Mouse (Mus musculus) MEL (cell line): ENCODE measurements around the gene Kiss1r. TPM values are rescaled to one million over a fixed set of nuclear protein-coding genes. Genes with fewer than 3 reads are reported as not detected.

ENCODE experiments used
- DNase-seq: peaks from one replicate; pipeline ENCODE4 v3.0.0; 2011; ENCODE audit warnings: low read depth, low spot score
- H3K27ac ChIP-seq: 2 replicates; pipeline ENCODE4 v1.5.1; 2012; ENCODE audit warnings: low read depth, mild to moderate bottlenecking, control low read depth, low read length, moderate library complexity; ENCODE audit not compliant: control insufficient read depth
- H3K27me3 ChIP-seq, 2 experiments: fragments of 150-350 bp in 1 of 2; sonication (generic) in 1 of 2; 2 replicates each; pipeline ENCODE4 v1.6.1; 2012; ENCODE audit warnings: low read length in 2 of 2, mild to moderate bottlenecking in 2 of 2, improper control_type of control experiment in 1 of 2, moderate library complexity in 1 of 2; ENCODE audit not compliant: insufficient read depth in 2 of 2, control insufficient read depth in 1 of 2
- H3K36me3 ChIP-seq, 2 experiments: 2 replicates each; pipeline ENCODE4 v1.6.1; 2012 to 2014; ENCODE audit warnings: low read length in 2 of 2, improper control_type of control experiment in 1 of 2, inconsistent platforms in 1 of 2, mild to moderate bottlenecking in 1 of 2; ENCODE audit not compliant: insufficient read depth in 2 of 2, control insufficient read depth in 1 of 2
- H3K4me1 ChIP-seq, 2 experiments: fragments of 150-350 bp in 1 of 2; sonication (generic) in 1 of 2; 2 replicates each; pipeline ENCODE4 v1.6.1; 2012; ENCODE audit warnings: low read length in 2 of 2, improper control_type of control experiment in 1 of 2, mild to moderate bottlenecking in 1 of 2; ENCODE audit not compliant: insufficient read depth in 2 of 2, control insufficient read depth in 1 of 2
- H3K4me3 ChIP-seq, 2 experiments: fragments of 150-350 bp in 1 of 2; sonication (generic) in 1 of 2; 2 replicates each; pipeline ENCODE4 v1.5.1; 2012; ENCODE audit warnings: low read depth in 2 of 2, low read length in 2 of 2, mild to moderate bottlenecking in 2 of 2, moderate library complexity in 2 of 2, control low read depth in 1 of 2, improper control_type of control experiment in 1 of 2; ENCODE audit not compliant: control insufficient read depth in 1 of 2, insufficient read depth in 1 of 2
- H3K79me2 ChIP-seq: 2 replicates; pipeline ENCODE4 v1.6.1; 2012; ENCODE audit warnings: mild to moderate bottlenecking, low read length, moderate library complexity; ENCODE audit not compliant: control insufficient read depth, poor library complexity, insufficient read depth
- H3K9ac ChIP-seq: 2 replicates; pipeline ENCODE4 v1.6.1; 2012; ENCODE audit warnings: low read depth, mild to moderate bottlenecking, control low read depth, low read length, moderate library complexity; ENCODE audit not compliant: control insufficient read depth, poor library complexity, severe bottlenecking
- H3K9me3 ChIP-seq: fragments of 150-350 bp; sonication (generic); replicated peaks from 2 replicates; pipeline ENCODE4 v1.6.1; 2012; ENCODE audit warnings: mild to moderate bottlenecking, low read length, improper control_type of control experiment, moderate library complexity; ENCODE audit not compliant: insufficient read depth
- BHLHE40 ChIP-seq: IDR thresholded peaks from 2 replicates; pipeline ENCODE4 v1.6.1; 2012; ENCODE audit warnings: low read depth, mild to moderate bottlenecking, inconsistent platforms, low read length, improper control_type of control experiment, borderline replicate concordance
- CHD1 ChIP-seq: IDR thresholded peaks from 2 replicates; pipeline ENCODE4 v1.6.1; 2012; ENCODE audit warnings: low read depth, mild to moderate bottlenecking, inconsistent platforms, low read length, improper control_type of control experiment
- CHD2 ChIP-seq: IDR thresholded peaks from 2 replicates; pipeline ENCODE4 v1.6.1; 2011; ENCODE audit warnings: low read length, improper control_type of control experiment
- CTCF ChIP-seq, 3 experiments: IDR thresholded peaks in 2 of 3; conservative IDR thresholded peaks in 1 of 3; 2 replicates each; pipeline ENCODE4 v1.5.1; 2011 to 2012; ENCODE audit warnings: low read length in 3 of 3, low read depth in 2 of 3, mild to moderate bottlenecking in 2 of 3, improper control_type of control experiment in 1 of 3, inconsistent platforms in 1 of 3, mixed read lengths in 1 of 3, moderate library complexity in 1 of 3; ENCODE audit not compliant: control insufficient read depth in 1 of 3, insufficient read depth in 1 of 3, poor library complexity in 1 of 3, severe bottlenecking in 1 of 3
- EP300 ChIP-seq, 2 experiments: IDR thresholded peaks; 2 replicates each; pipeline ENCODE4 v1.6.1; 2011; ENCODE audit warnings: improper control_type of control experiment in 2 of 2, low read length in 2 of 2, low read depth in 1 of 2, mild to moderate bottlenecking in 1 of 2
- ETS1 ChIP-seq: IDR thresholded peaks from 2 replicates; pipeline ENCODE4 v1.6.1; 2012; ENCODE audit warnings: low read depth, mild to moderate bottlenecking, inconsistent platforms, low read length, improper control_type of control experiment, moderate library complexity
- GATA1 ChIP-seq: IDR thresholded peaks from 2 replicates; pipeline ENCODE4 v1.6.1; 2011; ENCODE audit warnings: low read depth, low read length, improper control_type of control experiment
- HCFC1 ChIP-seq: IDR thresholded peaks from 2 replicates; pipeline ENCODE4 v1.6.1; 2012; ENCODE audit warnings: low read depth, mild to moderate bottlenecking, inconsistent platforms, low read length, improper control_type of control experiment, moderate library complexity
- MAX ChIP-seq: IDR thresholded peaks from 2 replicates; pipeline ENCODE4 v1.6.1; 2011; ENCODE audit warnings: low read length, improper control_type of control experiment
- MAZ ChIP-seq: IDR thresholded peaks from 2 replicates; pipeline ENCODE4 v1.6.1; 2012; ENCODE audit warnings: low read depth, mild to moderate bottlenecking, inconsistent platforms, low read length, improper control_type of control experiment
- MEF2A ChIP-seq: IDR thresholded peaks from 2 replicates; pipeline ENCODE4 v1.6.1; 2014; ENCODE audit warnings: low read depth, mild to moderate bottlenecking, inconsistent platforms, low read length, improper control_type of control experiment; ENCODE audit not compliant: poor library complexity, insufficient replicate concordance, severe bottlenecking; ENCODE audit errors: extremely low read depth
- MXI1 ChIP-seq: IDR thresholded peaks from 2 replicates; pipeline ENCODE4 v1.6.1; 2011; ENCODE audit warnings: mild to moderate bottlenecking, low read depth, low read length, improper control_type of control experiment
- MYB ChIP-seq: IDR thresholded peaks from 2 replicates; pipeline ENCODE4 v1.6.1; 2011; ENCODE audit warnings: mild to moderate bottlenecking, low read depth, low read length, improper control_type of control experiment
- POLR2AphosphoS5 ChIP-seq: IDR thresholded peaks from 2 replicates; pipeline ENCODE4 v1.6.1; 2012; ENCODE audit warnings: low read depth, borderline replicate concordance, mild to moderate bottlenecking, inconsistent platforms, low read length, moderate library complexity, mixed read lengths
- RAD21 ChIP-seq: IDR thresholded peaks from 2 replicates; pipeline ENCODE4 v1.6.1; 2011; ENCODE audit warnings: mild to moderate bottlenecking, low read depth, low read length, improper control_type of control experiment
- SIN3A ChIP-seq: IDR thresholded peaks from 2 replicates; pipeline ENCODE4 v1.6.1; 2012; ENCODE audit warnings: low read length, improper control_type of control experiment, inconsistent platforms
- SMC3 ChIP-seq: IDR thresholded peaks from 2 replicates; pipeline ENCODE4 v1.6.1; 2011; ENCODE audit warnings: low read depth, low read length, improper control_type of control experiment
- TBP ChIP-seq: IDR thresholded peaks from 2 replicates; pipeline ENCODE4 v1.8.0; 2011; ENCODE audit warnings: low read depth, low read length, improper control_type of control experiment
- TCF12 ChIP-seq: IDR thresholded peaks from 2 replicates; pipeline ENCODE4 v1.6.1; 2014; ENCODE audit warnings: low read depth, mild to moderate bottlenecking, inconsistent platforms, low read length, improper control_type of control experiment, moderate library complexity
- USF2 ChIP-seq, 2 experiments: IDR thresholded peaks; 2 replicates each; pipeline ENCODE4 v1.6.1; 2011 to 2012; ENCODE audit warnings: improper control_type of control experiment in 2 of 2, low read length in 2 of 2, borderline replicate concordance in 1 of 2, inconsistent platforms in 1 of 2, low read depth in 1 of 2, mild to moderate bottlenecking in 1 of 2; ENCODE audit not compliant: insufficient read depth in 1 of 2
- ZNF384 ChIP-seq: IDR thresholded peaks from 2 replicates; pipeline ENCODE4 v1.6.1; 2012; ENCODE audit warnings: low read depth, mild to moderate bottlenecking, inconsistent platforms, low read length, improper control_type of control experiment
- polyA plus RNA-seq, 2 experiments: library from polyadenylated mRNA; stranded (reverse) in 1 of 2; unstranded in 1 of 2; fragments of >175 nt in 1 of 2; fragments of >200 nt in 1 of 2; gene quantifications; 2 replicates each; pipeline versions ENCODE4 v1.2.1 to v1.2.4; 2012; ENCODE audit warnings: low replicate concordance in 2 of 2, low read depth in 1 of 2; ENCODE audit not compliant: insufficient read length in 2 of 2, insufficient read depth in 1 of 2, missing spikeins in 1 of 2
- total RNA-seq: library from RNA; depleted of rRNA; stranded (reverse); fragments of 300-350 nt; gene quantifications from 2 replicates; pipeline ENCODE4 v1.2.3, GENCODE M21; 2012

Gene Kiss1r
- total and polyA plus RNA-seq, 3 experiments, result 9.1 to 23.5 TPM; not detected in 1

DNA sequence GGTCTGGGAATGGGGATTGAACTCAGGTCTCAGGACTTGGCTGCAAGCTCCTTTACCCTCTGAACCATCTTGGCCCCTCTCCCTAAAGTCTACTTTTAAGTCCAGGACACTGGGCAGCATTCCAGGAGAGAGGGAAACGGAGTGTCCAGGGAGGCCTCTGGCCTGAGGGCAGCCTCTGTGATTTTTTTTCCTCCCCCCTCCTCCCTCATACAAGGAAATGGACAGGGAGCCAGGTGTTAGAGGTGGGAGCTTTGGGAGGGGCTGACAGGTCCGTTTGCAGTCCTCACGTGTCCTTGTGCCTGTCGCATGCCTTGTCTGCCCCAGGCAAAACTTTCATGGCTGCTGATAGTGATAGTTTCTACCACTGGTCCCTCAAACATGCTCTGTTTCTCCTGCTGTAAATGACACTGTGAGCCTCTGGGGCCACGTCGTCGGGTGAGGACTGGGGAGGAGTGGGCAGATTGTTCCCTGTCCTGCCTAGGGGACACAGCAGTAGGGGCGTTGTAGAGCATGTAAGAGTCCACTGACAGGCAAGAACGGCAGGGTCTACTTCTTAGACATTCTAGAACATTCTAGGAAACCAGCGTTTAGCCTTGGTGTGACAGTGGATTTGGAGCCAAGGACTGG, 19.6 kb downstream of the Kiss1r start:
- 0 out of 4 replicates have a peak, but pooled peaks cover 0 to 4% of the 10 kb centered on the region in 2 experiments for H3K4me1 ChIP-seq
- no peak overlapping the region for H3K27ac ChIP-seq
- H3K9ac ChIP-seq, result no peak overlapping the region
- TF ChIP-seq RAD21 (no peak), TCF12 (no peak)
- TF ChIP-seq, all 39 proteins: peak for 0
- no peak for DNase-seq
- Histone ChIP-seq H3K36me3 (no peaks in the 10 kb centered on the region; a peak in 1 of 4 replicates), H3K27me3 (no peaks in the 10 kb centered on the region), H3K9me3 (no peaks in the 10 kb centered on the region), H3K79me2 (no peaks in the 10 kb centered on the region), H3K4me3 (no peak overlapping the region)

DNA sequence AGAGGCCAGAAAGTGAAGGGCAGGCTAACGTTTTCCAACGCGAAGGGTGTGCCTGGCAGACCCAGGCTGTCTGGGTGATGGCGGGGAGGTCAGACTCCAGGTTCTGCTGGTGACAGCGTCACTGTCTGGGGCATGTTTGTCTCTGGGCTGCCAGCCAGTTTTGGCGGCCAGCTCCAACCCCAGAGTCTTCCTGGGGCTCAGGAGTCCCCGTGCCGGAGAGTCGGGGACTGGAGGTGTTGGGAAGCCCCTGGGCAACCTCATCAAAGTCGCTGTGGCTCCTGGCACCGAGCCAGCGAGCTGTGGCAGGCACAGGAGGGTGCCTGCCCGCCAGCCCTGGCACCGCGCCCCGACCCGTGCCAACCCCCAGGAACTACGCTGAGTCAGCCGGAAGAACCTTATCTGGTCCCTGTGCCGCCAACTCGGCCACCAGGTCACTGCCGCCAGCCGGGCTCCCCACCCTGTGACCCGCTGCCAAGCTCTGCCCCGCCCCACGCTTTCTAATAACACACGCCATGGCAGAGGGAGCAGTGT, 20.2 kb downstream of the Kiss1r start:
- no peak for DNase-seq
- TF ChIP-seq CHD2, result no peak
- no peak for TF ChIP-seq MYB
- no peak for TF ChIP-seq MAX
- TF ChIP-seq POLR2AphosphoS5, result no peak
- 0 out of 2 replicates have a peak, but pooled peaks have one; percentile 5 for TF ChIP-seq ETS1
- peak; percentile 51; the same call in 1 of the 2 replicates for TF ChIP-seq BHLHE40
- TF ChIP-seq, all 39 proteins: peak for 2
- Histone ChIP-seq H3K4me3 (no peak overlapping the region), H3K36me3 (no peaks in the 10 kb centered on the region; a peak in 1 of 4 replicates), H3K27me3 (no peaks in the 10 kb centered on the region), H3K9ac (no peak overlapping the region), H3K27ac (no peak overlapping the region), H3K4me1 (0 out of 4 replicates have a peak, but pooled peaks cover 0 to 4% of the 10 kb centered on the region in 2 experiments), H3K9me3 (no peaks in the 10 kb centered on the region), H3K79me2 (no peaks in the 10 kb centered on the region)

GRCm38 (mm10) chr10:79937775-79938526, 21.2 kb downstream of the Kiss1r start:
- H3K9ac ChIP-seq, result no peak overlapping the region
- TF ChIP-seq HCFC1 (no peak), MEF2A (no peak), TBP (no peak), CHD1 (no peak), SMC3 (no peak), GATA1 (no peak), EP300 (IDR thresholded peaks at IDR 0.05; ENCODE audit: low read depth in 1 of 2, low read length in 2 of 2) (no peak), USF2 (IDR thresholded peaks at IDR 0.05; ENCODE audit: borderline replicate concordance in 1 of 2, insufficient read depth in 1 of 2, low read depth in 1 of 2, low read length in 2 of 2) (no peak), MAZ (no peak), SIN3A (no peak), ZNF384 (no peak), MAX (no peak), POLR2AphosphoS5 (no peak), MXI1 (no peak), CTCF (IDR thresholded peaks at IDR 0.05 in 2 of 3, conservative IDR thresholded peaks at IDR 0.05 in 1 of 3; ENCODE audit: control insufficient read depth in 1 of 3, insufficient read depth in 1 of 3, low read depth in 2 of 3, low read length in 3 of 3, poor library complexity in 1 of 3, severe bottlenecking in 1 of 3) (no peak)
- H3K27ac ChIP-seq, result no peak overlapping the region
- no peaks in the 10 kb centered on the region; a peak in 1 of 4 replicates for H3K36me3 ChIP-seq
- H3K27me3 ChIP-seq, result no peaks in the 10 kb centered on the region
- H3K4me3 ChIP-seq, result no peak overlapping the region
- no peaks in the 10 kb centered on the region for H3K9me3 ChIP-seq
- H3K4me1 ChIP-seq, result 0 out of 4 replicates have a peak, but pooled peaks cover 0 to 4% of the 10 kb centered on the region in 2 experiments
- no peaks in the 10 kb centered on the region for H3K79me2 ChIP-seq
- no peak for DNase-seq
